Mouse (Mus musculus): Measurements from ENCODE around the gene Zbtb49. TPM values are rescaled to one million over a fixed set of nuclear protein-coding genes. Genes with fewer than 3 reads are reported as not detected.

The Zbtb49 gene
- 26.6 TPM for polyA plus RNA-seq (2017; shearing (Covaris generic))

GRCm38 (mm10) chr5:38220328-38220912 lies at the start of gene Zbtb49, which contains the start of gene Lyar:
Zbtb49 (minus strand) TSS chr5:38220457.
Lyar (plus strand) TSS chr5:38220470.

GRCm38 (mm10) chr5:38260107-38260682 lies 39.9 kb upstream of the Zbtb49 start, which contains the start of gene Tmem128:
Tmem128 (plus strand) TSS chr5:38260185.

GRCm38 (mm10) chr5:38159634-38160413 lies 60.4 kb downstream of the Zbtb49 start, which contains the start of gene Nsg1:
Nsg1 (minus strand) TSS chr5:38159907.

Other genes starting within 250 kb of the Zbtb49 start
- gene Stx18, start 181.7 kb downstream of the Zbtb49 start, polyA plus RNA-seq (2017; shearing (Covaris generic)): 45.4 TPM
- gene Nsg1, start 60.5 kb downstream of the Zbtb49 start, polyA plus RNA-seq (2017; shearing (Covaris generic)): 0.37 TPM
- 40.8 TPM for gene Lyar, start within 50 bp of the Zbtb49 start, polyA plus RNA-seq (2017; shearing (Covaris generic))
- 123 TPM for gene Tmem128, start 39.7 kb upstream of the Zbtb49 start, polyA plus RNA-seq (2017; shearing (Covaris generic))
- not detected for gene Otop1, start 55.5 kb upstream of the Zbtb49 start, polyA plus RNA-seq (2017; shearing (Covaris generic))
- not detected for gene Drd5, start 98.9 kb upstream of the Zbtb49 start, polyA plus RNA-seq (2017; shearing (Covaris generic))

Data from inflammation-experienced regulatory T-cells, adult 16 weeks (primary cell).